Mouse (Mus musculus) hindbrain, embryonic 14.5 days (tissue): ENCODE measurements around the gene Lzts2. TPM values are rescaled to one million over a fixed set of nuclear protein-coding genes. Genes with fewer than 3 reads are reported as not detected.

Source experiments
- ATAC-seq: fragments of 200-750 bp; cut with Nextera tagmentation; 2 replicates; pipeline ENCODE4 v1.8.0; 2017; ENCODE audit warnings: moderate number of reproducible peaks, mild to moderate bottlenecking, moderate TSS enrichment, moderate library complexity; ENCODE audit not compliant: low FRiP score
- DNase-seq: peaks from one replicate; pipeline ENCODE4 v3.0.0-alpha.2; 2015; ENCODE audit warnings: low spot score
- H3K27ac ChIP-seq: fragments of 300-500 bp; sonication (generic); 2 replicates; pipeline ENCODE4 v1.5.1; 2014; ENCODE audit warnings: mild to moderate bottlenecking, moderate library complexity
- H3K27me3 ChIP-seq: fragments of 300-500 bp; sonication (generic); 2 replicates; pipeline ENCODE4 v1.6.1; 2014; ENCODE audit warnings: mild to moderate bottlenecking, low read length, mixed read lengths; ENCODE audit not compliant: control insufficient read depth, insufficient read depth
- H3K36me3 ChIP-seq: fragments of 300-500 bp; sonication (generic); replicated peaks from 2 replicates; pipeline ENCODE4 v1.6.1; 2014; ENCODE audit not compliant: control insufficient read depth, insufficient read depth
- H3K4me1 ChIP-seq: fragments of 300-500 bp; sonication (generic); replicated peaks from 2 replicates; pipeline ENCODE4 v1.6.1; 2014; ENCODE audit warnings: antibody characterized with exemption, low read length, mixed read lengths; ENCODE audit not compliant: control insufficient read depth, insufficient read depth
- H3K4me2 ChIP-seq: fragments of 300-500 bp; sonication (generic); replicated peaks from 2 replicates; pipeline ENCODE4 v1.6.1; 2014; ENCODE audit warnings: mild to moderate bottlenecking, moderate library complexity
- H3K4me3 ChIP-seq: fragments of 300-500 bp; sonication (generic); replicated peaks from 2 replicates; pipeline ENCODE4 v1.5.1; 2014; ENCODE audit warnings: mild to moderate bottlenecking, low read length
- H3K9ac ChIP-seq: fragments of 300-500 bp; sonication (generic); 2 replicates; pipeline ENCODE4 v1.6.1; 2014
- H3K9me3 ChIP-seq: fragments of 300-500 bp; sonication (generic); 2 replicates; pipeline ENCODE4 v1.6.1; 2016; ENCODE audit warnings: low read length; ENCODE audit not compliant: control insufficient read depth
- WGBS: fragments of 180-500 bp; shearing (Covaris S2); extraction: QIAGEN DNeasy Blood & Tissue Kit; methylation state at CpG from one replicate; pipeline ENCODE4 v1.1.7; 2014; 5-methylcytosine and 5-hydroxymethylcytosine counted together
- polyA plus RNA-seq: library from polyadenylated mRNA; unstranded; fragments of >200 nt; fragmentation: Nextera tagmentation; extraction: Ambion mirVana; gene quantifications from 2 replicates; pipeline ENCODE4 v1.2.1, GENCODE M21; 2014

Lzts2 gene
- polyA plus RNA-seq, 1 experiment from 2014 or later = 18.8 TPM

- Histone ChIP-seq H3K27me3 (peaks cover 14% of the 10 kb centered on the region), H3K4me3 (no peak overlapping the region), H3K36me3 (0 out of 2 replicates have a peak, but pooled peaks cover 4% of the 10 kb centered on the region), H3K9ac (no peak overlapping the region), H3K9me3 (no peaks in the 10 kb centered on the region), H3K27ac (no peak overlapping the region), H3K4me1 (peaks cover 25% of the 10 kb centered on the region), H3K4me2 (no peak overlapping the region)
- DNase-seq (no peak), ATAC-seq (no peak)
- 62% methylated on average over 11 of the region's 11 CpGs for WGBS
Measured at GRCm38 (mm10) chr19:45044389-45044927, 30.2 kb downstream of the Lzts2 start.

- 57% methylated on average over 15 of the region's 15 CpGs for WGBS
- 0 out of 2 replicates have a peak, but pooled peaks cover 11% of the 10 kb centered on the region for H3K36me3 ChIP-seq
- peaks cover 29% of the 10 kb centered on the region for H3K4me1 ChIP-seq
- ATAC-seq = no peak
- no peak overlapping the region for H3K27ac ChIP-seq
- peaks cover 10% of the 10 kb centered on the region; the same call in 1 of the 2 replicates for H3K27me3 ChIP-seq
- H3K4me2 ChIP-seq = no peak overlapping the region
- H3K4me3 ChIP-seq = no peak overlapping the region
- no peak for DNase-seq
- no peak overlapping the region for H3K9ac ChIP-seq
- no peaks in the 10 kb centered on the region for H3K9me3 ChIP-seq
Measured at GRCm38 (mm10) chr19:45045236-45045635, 31.0 kb downstream of the Lzts2 start.

- DNase-seq (no peak), ATAC-seq (no peak)
- H3K4me1 ChIP-seq = peaks cover 29% of the 10 kb centered on the region
- peaks cover 10% of the 10 kb centered on the region; the same call in 1 of the 2 replicates for H3K27me3 ChIP-seq
- H3K9ac ChIP-seq = peak within 1 kb of the TSS; percentile 72
- H3K36me3 ChIP-seq = peaks cover 14% of the 10 kb centered on the region
- peak within 1 kb of the TSS; percentile 50 for H3K4me3 ChIP-seq
- peak within 1 kb of the TSS; percentile 94 for H3K27ac ChIP-seq
- no peaks in the 10 kb centered on the region for H3K9me3 ChIP-seq
- peak within 1 kb of the TSS; percentile 76 for H3K4me2 ChIP-seq
- 85% methylated on average over 5 of the region's 5 CpGs for WGBS
Measured at GRCm38 (mm10) chr19:45045651-45046050, 31.4 kb downstream of the Lzts2 start, which contains the start of gene Pdzd7. Pdzd7 (minus strand) TSS chr19:45045717.

- DNase-seq (peak; percentile 80), ATAC-seq (peak; percentile 54)
- 1% methylated on average over 34 of the region's 34 CpGs for WGBS
- Histone ChIP-seq H3K4me2 (peak overlapping the region; percentile 76), H3K36me3 (peaks cover 25% of the 10 kb centered on the region), H3K4me3 (peak overlapping the region; percentile 50), H3K4me1 (peaks cover 29% of the 10 kb centered on the region), H3K9me3 (no peaks in the 10 kb centered on the region), H3K27me3 (peaks cover 10% of the 10 kb centered on the region; the same call in 1 of the 2 replicates), H3K9ac (peak overlapping the region; percentile 72), H3K27ac (peak overlapping the region; percentile 94)
Measured at GRCm38 (mm10) chr19:45046523-45047321, 32.5 kb downstream of the Lzts2 start.

- WGBS = under 1% methylated on average over 26 of the region's 26 CpGs
- Histone ChIP-seq H3K9me3 (no peaks in the 10 kb centered on the region), H3K27ac (peak within 1 kb of the TSS; percentile 94), H3K4me3 (peak within 1 kb of the TSS; percentile 50), H3K27me3 (peaks cover 10% of the 10 kb centered on the region; the same call in 1 of the 2 replicates), H3K36me3 (peaks cover 32% of the 10 kb centered on the region), H3K9ac (peak within 1 kb of the TSS; percentile 72), H3K4me2 (peak within 1 kb of the TSS; percentile 76), H3K4me1 (peaks cover 29% of the 10 kb centered on the region)
- ATAC-seq (peak; percentile 85), DNase-seq (peak; percentile 90)
Measured at GRCm38 (mm10) chr19:45047417-45047934, 33.3 kb downstream of the Lzts2 start, which contains the start of gene Sfxn3. Sfxn3 (plus strand) TSS chr19:45047503.

- Histone ChIP-seq H3K4me1 (peaks cover 29% of the 10 kb centered on the region), H3K4me2 (peak overlapping the region; percentile 76), H3K27ac (peak overlapping the region; percentile 94), H3K27me3 (peaks cover 10% of the 10 kb centered on the region; the same call in 1 of the 2 replicates), H3K9ac (peak overlapping the region; percentile 72), H3K36me3 (peaks cover 39% of the 10 kb centered on the region), H3K4me3 (peak overlapping the region; percentile 50), H3K9me3 (no peaks in the 10 kb centered on the region)
- ATAC-seq (peak; percentile 48), DNase-seq (peak; percentile 33)
- 33% methylated on average over 11 of the region's 11 CpGs for WGBS
Measured at GRCm38 (mm10) chr19:45047935-45048643, 33.9 kb downstream of the Lzts2 start.

- peak overlapping the region; percentile 50 for H3K4me3 ChIP-seq
- 79% methylated on average over 12 of the region's 12 CpGs for WGBS
- ATAC-seq (no peak), DNase-seq (no peak)
- H3K4me1 ChIP-seq = peaks cover 29% of the 10 kb centered on the region
- H3K9ac ChIP-seq = peak overlapping the region; percentile 72
- H3K27ac ChIP-seq = peak overlapping the region; percentile 94
- H3K4me2 ChIP-seq = peak overlapping the region; percentile 76
- peaks cover 10% of the 10 kb centered on the region; the same call in 1 of the 2 replicates for H3K27me3 ChIP-seq
- H3K9me3 ChIP-seq = no peaks in the 10 kb centered on the region
- H3K36me3 ChIP-seq = peaks cover 46% of the 10 kb centered on the region
Measured at GRCm38 (mm10) chr19:45048644-45049365, 34.6 kb downstream of the Lzts2 start.

- Histone ChIP-seq H3K4me1 (peaks cover 29% of the 10 kb centered on the region), H3K9ac (peak overlapping the region; percentile 72; the same call in 1 of the 2 replicates)
- 81% methylated on average over 9 of the region's 9 CpGs for WGBS
Measured at GRCm38 (mm10) chr19:45049523-45049922, 35.3 kb downstream of the Lzts2 start.

More at GRCm38 (mm10) chr19:45049523-45049922, 35.3 kb downstream of the Lzts2 start:
- H3K36me3 ChIP-seq = peaks cover 53% of the 10 kb centered on the region
- no peaks in the 10 kb centered on the region for H3K9me3 ChIP-seq
- ATAC-seq = no peak
- peaks cover 10% of the 10 kb centered on the region; the same call in 1 of the 2 replicates for H3K27me3 ChIP-seq
- H3K4me2 ChIP-seq = peak overlapping the region; percentile 76
- peak overlapping the region; percentile 50 for H3K4me3 ChIP-seq
- no peak overlapping the region for H3K27ac ChIP-seq
- no peak for DNase-seq
